Mouse (Mus musculus): ENCODE data around the gene Gmfg. TPM values are rescaled to one million over a fixed set of nuclear protein-coding genes. Genes with fewer than 3 reads are reported as not detected.

The Gmfg gene
- total RNA-seq, 2 experiments from 2014 or later = 3.2 to 3.8 TPM

- DNase-seq (ENCODE audit: low spot score in 2 of 2) = no peak
Measured at GRCm38 (mm10) chr7:28477363-28477762, 40.1 kb downstream of the Gmfg start.

- no peak for DNase-seq (ENCODE audit: low spot score in 2 of 2)
Measured at GRCm38 (mm10) chr7:28478854-28479253, 41.6 kb downstream of the Gmfg start.

- DNase-seq (ENCODE audit: low spot score in 2 of 2) = no peak
Measured at GRCm38 (mm10) chr7:28482854-28483253, 45.6 kb downstream of the Gmfg start.

- DNase-seq (ENCODE audit: low spot score in 2 of 2) = no peak
Measured at GRCm38 (mm10) chr7:28484192-28484591, 46.9 kb downstream of the Gmfg start.

GRCm38 (mm10) chr7:28488030-28488491 lies 50.8 kb downstream of the Gmfg start:
- DNase-seq (ENCODE audit: low spot score in 2 of 2) = no peak

GRCm38 (mm10) chr7:28490410-28490809 lies 53.2 kb downstream of the Gmfg start:
- DNase-seq (ENCODE audit: low spot score in 2 of 2) = no peak

- DNase-seq (ENCODE audit: low spot score in 2 of 2) = no peak
Measured at GRCm38 (mm10) chr7:28490903-28491302, 53.7 kb downstream of the Gmfg start.

GRCm38 (mm10) chr7:28492310-28492709 lies 55.1 kb downstream of the Gmfg start:
- no peak for DNase-seq (ENCODE audit: low spot score in 2 of 2)

GRCm38 (mm10) chr7:28495426-28495825 lies 58.2 kb downstream of the Gmfg start:
- no peak for DNase-seq (ENCODE audit: low spot score in 2 of 2)

Other genes with a start within 250 kb of the Gmfg start
- gene Eid2, start 169.6 kb upstream of the Gmfg start, total RNA-seq (2021) = 10 to 100 TPM; 65.7 to 66.1 TPM
- 10 to 100 TPM; 40.5 to 41.4 TPM for gene Eid2b, start 159.7 kb upstream of the Gmfg start, total RNA-seq (2021)
- 1 to 10 TPM; 2.4 to 3.0 TPM for gene Selenov, start 146.3 kb upstream of the Gmfg start, total RNA-seq (2021)
- gene Dll3, start 135.2 kb upstream of the Gmfg start, total RNA-seq (2021) = 1 to 10 TPM; 4.9 to 5.1 TPM
- gene Timm50, start 125.4 kb upstream of the Gmfg start, total RNA-seq (2021) = 10 to 100 TPM; 40.1 to 44.8 TPM
- gene Supt5, start 98.7 kb upstream of the Gmfg start, total RNA-seq (2021) = 100 to 1,000 TPM; 109 TPM
- gene Rps16, start 86.8 kb upstream of the Gmfg start, total RNA-seq (2021) = 100 to 1,000 TPM; 464 to 499 TPM
- gene Plekhg2, start 64.8 kb upstream of the Gmfg start, total RNA-seq (2021) = 10 to 100 TPM; 11.6 to 12.3 TPM
- gene Zfp36, start 57.2 kb upstream of the Gmfg start, total RNA-seq (2021) = 1 to 10 TPM; 3.6 to 3.9 TPM
- 10 to 100 TPM; 19.3 to 20.1 TPM for gene Med29, start 44.7 kb upstream of the Gmfg start, total RNA-seq (2021)
- 10 to 100 TPM; 73.5 to 74.2 TPM for gene Paf1, start 44.5 kb upstream of the Gmfg start, total RNA-seq (2021)
- 10 to 100 TPM; 80.1 to 83.1 TPM for gene Lrfn1, start 14.5 kb downstream of the Gmfg start, total RNA-seq (2021)
- gene Ifnl2, start 73.0 kb downstream of the Gmfg start, total RNA-seq (2021) = not detected
- gene Ifnl3, start 85.4 kb downstream of the Gmfg start, total RNA-seq (2021) = not detected
- gene Sycn, start 103.4 kb downstream of the Gmfg start, total RNA-seq (2021) = not detected
- gene Nccrp1, start 109.8 kb downstream of the Gmfg start, total RNA-seq (2021) = under 1 TPM; 0.33 to 0.62 TPM
- gene Samd4b, start 160.7 kb downstream of the Gmfg start, total RNA-seq (2021) = 10 to 100 TPM; 69.5 to 71.6 TPM
- 10 to 100 TPM; 11.6 to 14.6 TPM for gene Pak4, start 160.7 kb downstream of the Gmfg start, total RNA-seq (2021)
- gene Acp7, start 193.9 kb downstream of the Gmfg start, total RNA-seq (2021) = 1 to 10 TPM; 1.0 to 1.9 TPM

Data from layer of hippocampus, postnatal 14 days (tissue).